Mouse (Mus musculus) midbrain, embryonic 13.5 days (tissue): ENCODE data around the gene Vps54. TPM values are rescaled to one million over a fixed set of nuclear protein-coding genes. Genes with fewer than 3 reads are reported as not detected.
"Not testable (repeated sequence)": the region's sequence is repeated elsewhere in the genome, so short reads cannot be mapped to it uniquely, and the experiment has no call there.

Experiments used
- ATAC-seq: fragments of 200-750 bp; cut with Nextera tagmentation; 2 replicates; pipeline ENCODE4 v1.8.0; 2017; ENCODE audit warnings: mild to moderate bottlenecking, moderate TSS enrichment, moderate library complexity
- H3K27ac ChIP-seq: fragments of 300-500 bp; sonication (generic); 2 replicates; pipeline ENCODE4 v1.5.1; 2015; ENCODE audit warnings: inconsistent platforms, mild to moderate bottlenecking, moderate library complexity
- H3K27me3 ChIP-seq: fragments of 300-500 bp; sonication (generic); 2 replicates; pipeline ENCODE4 v1.6.1; 2015; ENCODE audit warnings: mild to moderate bottlenecking, inconsistent platforms
- H3K36me3 ChIP-seq: fragments of 300-500 bp; sonication (generic); 2 replicates; pipeline ENCODE4 v1.6.1; 2015; ENCODE audit warnings: mild to moderate bottlenecking, inconsistent platforms
- H3K4me1 ChIP-seq: fragments of 300-500 bp; sonication (generic); replicated peaks from 2 replicates; pipeline ENCODE4 v1.6.1; 2015; ENCODE audit warnings: inconsistent platforms
- H3K4me2 ChIP-seq: fragments of 300-500 bp; sonication (generic); replicated peaks from 2 replicates; pipeline ENCODE4 v1.6.1; 2015; ENCODE audit warnings: moderate library complexity, mild to moderate bottlenecking, inconsistent platforms
- H3K4me3 ChIP-seq: fragments of 300-500 bp; sonication (generic); replicated peaks from 2 replicates; pipeline ENCODE4 v1.5.1; 2015; ENCODE audit warnings: mild to moderate bottlenecking, inconsistent platforms
- H3K9ac ChIP-seq: fragments of 300-500 bp; sonication (generic); replicated peaks from 2 replicates; pipeline ENCODE4 v1.6.1; 2015; ENCODE audit warnings: mild to moderate bottlenecking, inconsistent platforms
- H3K9me3 ChIP-seq: fragments of 300-500 bp; sonication (generic); 2 replicates; pipeline ENCODE4 v1.6.1; 2016; ENCODE audit warnings: mild to moderate bottlenecking, inconsistent platforms
- WGBS: fragments of 180-500 bp; shearing (Covaris S2); methylation state at CpG from one replicate; pipeline ENCODE4 v1.1.7; 2015; 5-methylcytosine and 5-hydroxymethylcytosine counted together
- polyA plus RNA-seq: library from polyadenylated mRNA; unstranded; fragments of >200 nt; fragmentation: Nextera tagmentation; extraction: Ambion mirVana; gene quantifications from 2 replicates; pipeline ENCODE4 v1.2.1, GENCODE M21; 2015

Vps54 gene
- 11.7 and 11.8 TPM in 2 replicates for polyA plus RNA-seq

DNA sequence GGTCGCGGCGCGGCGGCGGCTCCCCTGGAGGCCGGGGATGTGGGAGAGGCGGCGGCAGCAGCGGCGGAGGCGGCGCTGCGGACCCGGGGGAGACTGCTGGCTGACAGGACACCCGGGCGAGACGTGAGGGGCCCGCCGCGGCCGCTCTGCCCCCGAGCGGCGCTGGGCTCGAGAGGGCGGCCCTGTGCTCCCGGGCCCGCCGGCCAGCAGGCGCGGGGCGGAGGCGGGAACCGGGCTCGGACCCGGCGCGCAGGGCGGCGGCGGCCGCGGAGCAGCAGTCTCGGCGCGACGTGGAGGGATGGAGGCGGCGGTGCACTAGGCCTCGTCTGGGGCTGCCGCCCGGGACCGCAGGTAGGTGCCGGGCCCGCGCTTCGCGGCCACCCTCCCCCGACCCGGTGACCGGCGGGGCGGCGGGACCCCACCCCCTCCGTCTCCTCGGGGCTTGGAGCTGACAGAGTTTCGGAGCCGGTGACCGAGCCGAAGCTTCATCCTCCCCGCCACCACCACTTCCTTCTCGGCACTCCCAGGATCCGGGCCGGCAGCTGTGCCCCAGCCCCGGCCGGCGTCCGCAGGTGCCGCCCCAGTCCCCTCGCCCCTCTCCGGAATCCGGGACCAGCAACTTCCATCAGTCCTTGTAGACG, at the start of gene Vps54:
TSS of gene Vps54 (plus strand) at position 261 of the 641 bp plus-strand sequence.
- Histone ChIP-seq H3K4me1 (peaks cover 17% of the 10 kb centered on the region), H3K4me3 (peak within 1 kb of the TSS; percentile 88), H3K36me3 (no peaks in the 10 kb centered on the region), H3K9ac (peak within 1 kb of the TSS; percentile 99), H3K27me3 (no peaks in the 10 kb centered on the region), H3K9me3 (no peaks in the 10 kb centered on the region), H3K4me2 (peak within 1 kb of the TSS; percentile 65), H3K27ac (peak within 1 kb of the TSS; percentile 98)
- peak; percentile 89 for ATAC-seq
- WGBS = under 1% methylated on average over 72 of the region's 84 CpGs

DNA sequence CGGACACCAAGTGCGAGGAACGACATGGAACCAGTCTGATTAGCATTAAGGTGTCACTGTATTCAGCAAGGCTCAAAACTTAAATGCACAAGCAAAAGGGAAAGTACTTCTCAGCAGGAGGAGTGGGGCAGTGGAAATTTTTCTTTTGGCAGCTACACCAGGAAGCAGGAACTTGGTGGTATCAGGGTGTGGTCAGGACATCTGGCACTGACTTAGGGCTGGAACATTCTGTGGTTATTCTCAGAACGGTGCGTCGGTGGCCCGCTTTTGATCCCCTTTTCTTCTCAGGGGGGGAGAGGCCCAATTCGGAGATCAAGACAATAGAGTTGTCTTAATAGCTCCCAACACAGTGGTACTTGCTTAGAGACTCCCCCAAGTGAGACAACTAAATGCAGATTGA, 47.3 kb upstream of the Vps54 start:
- not testable (repeated sequence) for H3K4me2 ChIP-seq, ATAC-seq
- 92% methylated on average over 8 of the region's 8 CpGs for WGBS

DNA sequence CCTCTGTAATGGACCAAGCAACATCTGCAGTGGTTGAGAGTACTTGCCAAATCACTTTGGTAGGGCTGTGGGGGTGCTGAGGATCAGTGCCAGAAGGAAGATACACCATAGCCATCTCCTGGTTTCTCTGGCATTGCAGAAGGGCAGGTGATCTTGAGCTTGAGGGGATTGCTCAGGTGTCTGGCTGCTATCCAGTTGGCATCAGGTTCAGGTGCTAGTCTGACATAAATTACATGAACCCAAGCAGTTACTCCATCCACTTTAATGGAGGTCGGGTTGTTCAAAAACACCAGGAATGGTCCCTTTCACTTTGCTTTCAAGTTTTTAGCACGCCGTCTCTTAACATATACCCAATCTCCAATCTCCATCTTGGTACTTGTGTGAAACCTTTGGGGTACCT, 44.2 kb upstream of the Vps54 start:
- H3K27ac ChIP-seq = no peak overlapping the region
- no peak overlapping the region for H3K4me2 ChIP-seq
- 94% methylated on average over 3 of the region's 3 CpGs for WGBS
- no peaks in the 10 kb centered on the region for H3K4me1 ChIP-seq
- H3K9me3 ChIP-seq = no peaks in the 10 kb centered on the region
- ATAC-seq = no peak
- no peak overlapping the region for H3K9ac ChIP-seq
- H3K4me3 ChIP-seq = no peak overlapping the region
- H3K36me3 ChIP-seq = no peaks in the 10 kb centered on the region
- no peaks in the 10 kb centered on the region for H3K27me3 ChIP-seq

More for the DNA sequence above, 47.3 kb upstream of the Vps54 start:
- not testable (repeated sequence) for H3K4me1 ChIP-seq, H3K36me3 ChIP-seq, H3K4me3 ChIP-seq, H3K9ac ChIP-seq, H3K27me3 ChIP-seq, H3K9me3 ChIP-seq, H3K27ac ChIP-seq

DNA sequence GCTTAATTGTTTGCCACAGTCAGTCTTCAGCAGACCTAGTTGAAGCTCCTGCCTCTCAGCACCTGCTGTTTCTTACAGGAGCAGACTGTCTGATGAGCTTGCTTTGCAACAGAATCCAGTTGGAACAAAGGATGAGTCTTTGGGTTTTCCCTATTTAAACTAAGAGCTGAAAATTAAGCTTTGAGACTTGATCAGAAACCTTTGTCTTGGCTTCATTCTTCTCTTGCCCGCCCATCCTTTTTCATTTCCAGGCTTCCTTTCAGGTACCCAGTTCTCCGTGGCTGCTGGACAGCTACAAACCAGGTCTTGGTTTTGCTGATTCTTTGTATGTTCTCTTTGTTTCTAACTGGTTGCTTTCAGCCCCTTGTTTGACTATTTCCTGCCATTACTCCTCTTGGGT, 30.0 kb upstream of the Vps54 start:
- no peak for ATAC-seq
- 73% methylated on average over 2 of the region's 2 CpGs for WGBS

DNA sequence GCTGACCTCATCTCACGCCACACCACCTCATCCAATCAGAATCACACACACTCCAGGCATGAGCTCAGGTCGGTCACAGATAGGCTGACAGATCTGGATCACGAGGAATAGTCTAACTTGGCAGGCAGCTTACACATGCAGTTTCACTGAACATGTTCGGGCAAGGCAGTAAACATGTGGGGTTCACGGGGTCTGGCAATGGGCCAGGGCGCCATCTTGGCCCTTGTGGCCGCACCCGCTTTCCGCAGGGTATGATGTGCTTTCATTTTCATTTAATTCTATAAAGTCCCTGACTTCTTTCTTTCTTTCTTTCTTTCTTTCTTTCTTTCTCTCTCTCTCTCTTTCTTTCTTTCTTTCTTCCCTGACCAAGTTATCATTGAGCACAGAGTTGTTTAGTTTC, 29.4 kb upstream of the Vps54 start:
- H3K9ac ChIP-seq, H3K27ac ChIP-seq, ATAC-seq, H3K9me3 ChIP-seq, H3K36me3 ChIP-seq, H3K27me3 ChIP-seq, H3K4me3 ChIP-seq, H3K4me1 ChIP-seq, H3K4me2 ChIP-seq: not testable (repeated sequence)
- 91% methylated on average over 9 of the region's 9 CpGs for WGBS

More for the DNA sequence above, 30.0 kb upstream of the Vps54 start:
- H3K9me3 ChIP-seq = peaks cover 4% of the 10 kb centered on the region
- no peak overlapping the region for H3K9ac ChIP-seq
- no peaks in the 10 kb centered on the region for H3K4me1 ChIP-seq
- H3K4me2 ChIP-seq = no peak overlapping the region
- no peaks in the 10 kb centered on the region for H3K36me3 ChIP-seq
- H3K4me3 ChIP-seq = no peak overlapping the region
- H3K27me3 ChIP-seq = no peaks in the 10 kb centered on the region
- H3K27ac ChIP-seq = no peak overlapping the region

DNA sequence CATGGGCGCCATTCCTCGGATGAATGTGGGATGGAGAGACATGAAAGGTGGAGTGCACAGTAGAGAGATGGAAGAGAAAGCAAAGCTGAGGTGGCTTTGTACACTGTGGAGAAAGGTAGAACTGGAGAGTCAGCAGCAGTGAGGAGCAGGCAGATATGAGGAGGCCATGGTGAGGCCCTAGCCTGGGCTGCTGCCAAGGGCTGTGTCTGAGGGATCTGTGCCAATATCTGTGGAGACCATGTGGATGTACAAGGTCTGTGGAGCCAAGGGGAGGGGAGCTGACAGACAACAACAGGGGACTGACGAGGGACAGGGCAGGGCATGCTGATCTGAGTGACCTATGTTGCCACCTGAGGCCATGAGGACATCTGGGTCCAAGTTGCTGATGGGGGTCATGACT, 21.7 kb upstream of the Vps54 start:
- H3K36me3 ChIP-seq = no peaks in the 10 kb centered on the region
- H3K9me3 ChIP-seq = no peaks in the 10 kb centered on the region
- no peak overlapping the region for H3K4me2 ChIP-seq
- no peaks in the 10 kb centered on the region for H3K27me3 ChIP-seq
- WGBS = 91% methylated on average over 3 of the region's 3 CpGs
- no peaks in the 10 kb centered on the region for H3K4me1 ChIP-seq
- H3K9ac ChIP-seq = no peak overlapping the region
- no peak overlapping the region for H3K4me3 ChIP-seq
- no peak overlapping the region for H3K27ac ChIP-seq
- ATAC-seq = no peak

DNA sequence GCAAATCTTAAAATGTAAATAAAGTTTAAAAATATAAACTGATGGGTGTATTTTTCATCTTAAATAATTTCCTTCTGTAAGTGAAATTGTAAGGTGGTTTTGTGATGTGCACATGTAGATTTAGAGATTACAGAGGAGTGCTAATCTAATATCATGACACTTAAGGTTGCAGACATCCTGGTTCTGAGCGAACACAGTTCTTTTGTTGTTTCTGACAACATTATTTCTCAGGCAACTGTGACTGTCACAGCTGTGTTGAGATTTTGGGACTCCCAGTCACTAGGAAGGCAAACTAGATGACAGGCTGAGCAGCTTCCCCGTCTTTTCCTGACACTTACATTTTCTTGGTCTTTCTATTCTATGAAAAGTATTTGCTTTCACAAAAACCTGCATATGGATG, 19.8 kb upstream of the Vps54 start:
- Histone ChIP-seq H3K9ac (no peak overlapping the region), H3K4me1 (no peaks in the 10 kb centered on the region), H3K4me2 (no peak overlapping the region), H3K27me3 (no peaks in the 10 kb centered on the region), H3K27ac (no peak overlapping the region), H3K4me3 (no peak overlapping the region), H3K9me3 (no peaks in the 10 kb centered on the region), H3K36me3 (no peaks in the 10 kb centered on the region)
- ATAC-seq = no peak
- 78% methylated on average over 2 of the region's 2 CpGs for WGBS

DNA sequence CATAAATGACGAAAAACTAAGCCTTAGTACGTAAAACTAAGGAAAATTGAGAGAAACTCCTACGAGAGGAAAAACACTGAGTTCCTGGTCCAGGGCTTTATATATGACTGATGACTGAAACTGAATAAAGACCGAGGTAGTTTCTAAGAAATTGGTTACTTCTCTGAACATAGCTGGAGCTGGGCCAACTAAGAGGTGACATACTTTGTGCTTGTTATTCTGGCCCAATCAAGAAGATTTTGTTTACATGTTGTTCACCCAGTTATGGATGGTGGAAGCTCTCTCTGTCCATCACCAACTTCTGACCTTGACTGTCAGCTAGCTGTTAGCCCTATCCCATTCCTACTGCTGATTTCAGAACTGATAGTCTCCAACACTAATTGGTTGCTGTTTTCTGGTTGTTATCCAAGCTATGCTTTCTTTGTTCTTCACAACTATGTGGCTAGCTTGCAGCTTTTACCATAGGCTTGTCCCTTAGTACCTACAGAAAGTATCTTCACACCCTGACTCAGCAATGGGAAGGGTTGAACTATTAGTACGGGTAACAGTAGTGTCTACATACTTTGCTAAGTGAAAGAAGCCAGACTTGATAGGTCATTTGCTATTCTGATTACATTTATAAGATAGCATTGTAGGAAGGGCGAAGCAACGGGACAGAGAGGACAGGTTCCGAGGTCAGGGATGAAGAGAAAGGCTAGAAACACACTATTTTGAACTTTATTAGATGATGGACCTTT, 19.1 kb upstream of the Vps54 start:
- no peak overlapping the region for H3K9ac ChIP-seq
- H3K9me3 ChIP-seq = no peaks in the 10 kb centered on the region
- H3K4me1 ChIP-seq = no peaks in the 10 kb centered on the region
- no peaks in the 10 kb centered on the region for H3K36me3 ChIP-seq
- H3K4me3 ChIP-seq = no peak overlapping the region
- H3K27ac ChIP-seq = no peak overlapping the region
- no peak for ATAC-seq
- 89% methylated on average over 8 of the region's 8 CpGs for WGBS
- no peak overlapping the region for H3K4me2 ChIP-seq
- H3K27me3 ChIP-seq = no peaks in the 10 kb centered on the region

DNA sequence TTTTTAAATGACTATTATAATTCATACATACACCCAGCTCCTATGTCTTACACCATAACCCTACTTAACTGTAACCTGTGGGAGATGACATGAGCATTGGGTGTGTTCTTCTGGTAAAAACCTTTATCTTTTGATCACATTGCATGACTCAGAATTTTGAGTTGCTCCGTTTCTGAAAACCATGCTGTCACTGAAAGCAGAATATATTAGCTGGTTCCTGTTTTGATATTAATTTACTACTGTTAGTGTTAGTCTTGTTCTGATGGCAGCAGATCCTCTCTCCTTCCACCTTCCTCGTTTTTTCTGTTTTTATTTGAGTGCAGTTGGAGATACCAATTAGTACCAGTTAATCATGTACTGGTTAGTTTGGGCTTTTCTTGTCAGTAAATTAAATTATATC, 18.3 kb upstream of the Vps54 start:
- no peaks in the 10 kb centered on the region for H3K36me3 ChIP-seq
- no peaks in the 10 kb centered on the region for H3K27me3 ChIP-seq
- H3K4me2 ChIP-seq = no peak overlapping the region
- H3K9ac ChIP-seq = no peak overlapping the region
- no peaks in the 10 kb centered on the region for H3K9me3 ChIP-seq
- H3K4me1 ChIP-seq = no peaks in the 10 kb centered on the region
- ATAC-seq = no peak
- 74% methylated on average over 2 of the region's 2 CpGs for WGBS
- no peak overlapping the region for H3K4me3 ChIP-seq
- H3K27ac ChIP-seq = no peak overlapping the region

DNA sequence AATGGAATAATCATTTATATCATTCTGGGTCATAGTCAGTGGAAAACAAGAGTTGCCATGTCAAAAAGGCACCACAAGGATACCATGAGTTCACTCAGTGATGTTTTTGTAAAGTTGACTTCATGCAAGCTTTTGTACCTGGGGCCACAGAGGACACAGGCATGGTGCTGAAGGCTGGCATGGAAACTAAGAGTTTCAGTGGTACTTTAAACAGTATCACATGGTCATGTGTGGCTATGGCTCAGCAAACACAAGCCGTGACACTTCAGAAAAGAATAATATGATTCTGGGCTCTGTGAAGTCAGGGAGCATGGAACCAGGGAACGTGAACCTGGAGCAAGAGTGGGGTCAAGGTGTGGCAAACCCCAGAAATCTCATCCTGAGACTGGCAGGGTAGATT, 17.7 kb upstream of the Vps54 start:
- Histone ChIP-seq H3K4me3 (no peak overlapping the region), H3K36me3 (no peaks in the 10 kb centered on the region), H3K27me3 (no peaks in the 10 kb centered on the region), H3K9me3 (no peaks in the 10 kb centered on the region), H3K9ac (no peak overlapping the region), H3K4me1 (no peaks in the 10 kb centered on the region), H3K27ac (no peak overlapping the region), H3K4me2 (no peak overlapping the region)
- WGBS = 95% methylated on average over 2 of the region's 2 CpGs
- no peak for ATAC-seq

DNA sequence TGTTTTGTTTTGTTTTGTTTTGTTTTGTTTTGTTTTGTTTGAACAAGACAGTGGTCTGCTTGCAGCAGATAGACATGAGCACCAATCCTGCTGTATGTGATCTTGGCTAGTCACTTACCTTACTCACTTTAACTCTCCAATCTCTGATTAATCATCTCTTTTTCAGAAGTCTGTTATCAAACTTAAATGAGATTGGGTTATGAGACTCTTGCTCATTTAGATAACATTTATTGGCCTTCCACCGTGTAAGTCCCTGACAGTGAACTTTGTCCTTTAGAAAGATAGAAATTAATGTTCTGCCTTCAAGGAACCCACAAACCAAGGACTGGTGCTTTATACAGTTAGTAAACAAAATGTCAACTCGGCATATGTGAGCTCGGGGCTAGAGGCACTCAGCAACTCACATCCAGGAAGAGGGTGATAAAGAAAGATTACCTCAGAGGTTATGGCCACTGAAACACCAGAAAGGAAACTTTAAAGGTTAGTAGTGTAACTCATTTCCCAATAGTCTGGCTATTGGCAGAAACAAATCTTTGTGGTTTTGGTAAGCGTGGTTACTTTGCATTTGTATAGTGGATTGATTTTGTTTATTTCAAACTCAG, 16.4 kb upstream of the Vps54 start:
- no peak for ATAC-seq
- Histone ChIP-seq H3K4me1 (no peaks in the 10 kb centered on the region), H3K4me2 (no peak overlapping the region), H3K27ac (no peak overlapping the region), H3K9ac (no peak overlapping the region), H3K4me3 (no peak overlapping the region), H3K9me3 (no peaks in the 10 kb centered on the region), H3K36me3 (no peaks in the 10 kb centered on the region), H3K27me3 (no peaks in the 10 kb centered on the region)
- WGBS = 91% methylated on average over 4 of the region's 4 CpGs

DNA sequence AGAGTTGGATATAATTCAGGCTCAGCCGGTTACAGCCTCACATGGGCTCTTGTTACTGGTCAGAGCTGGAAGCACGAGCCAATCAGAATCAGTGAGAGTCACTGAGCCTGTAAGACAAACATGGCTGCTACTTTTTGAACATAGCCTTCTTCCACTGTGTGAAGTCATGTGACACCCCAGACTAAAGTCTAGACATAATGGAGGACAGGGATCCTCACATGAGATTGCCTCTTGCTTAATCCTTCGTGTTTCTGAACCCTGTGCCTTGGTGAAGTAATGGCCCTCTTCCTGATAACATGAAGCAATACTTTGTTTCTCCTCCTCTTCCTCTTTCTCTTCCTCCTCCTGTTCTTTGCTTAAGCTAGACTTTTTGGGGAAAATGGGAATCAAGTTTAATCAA, 15.5 kb upstream of the Vps54 start:
- Histone ChIP-seq H3K36me3 (no peaks in the 10 kb centered on the region), H3K4me2 (no peak overlapping the region), H3K27me3 (no peaks in the 10 kb centered on the region), H3K9me3 (no peaks in the 10 kb centered on the region), H3K27ac (no peak overlapping the region), H3K9ac (no peak overlapping the region), H3K4me3 (no peak overlapping the region), H3K4me1 (no peaks in the 10 kb centered on the region)
- no peak for ATAC-seq
- WGBS = 90% methylated on average over 3 of the region's 3 CpGs
